Mouse (Mus musculus): ENCODE measurements around the gene Atp6ap1l. TPM values are rescaled to one million over a fixed set of nuclear protein-coding genes. Genes with fewer than 3 reads are reported as not detected.

The Atp6ap1l gene
- total and polyA plus RNA-seq, 3 experiments: 0.57 to 2.3 (median 1.0) TPM

DNA sequence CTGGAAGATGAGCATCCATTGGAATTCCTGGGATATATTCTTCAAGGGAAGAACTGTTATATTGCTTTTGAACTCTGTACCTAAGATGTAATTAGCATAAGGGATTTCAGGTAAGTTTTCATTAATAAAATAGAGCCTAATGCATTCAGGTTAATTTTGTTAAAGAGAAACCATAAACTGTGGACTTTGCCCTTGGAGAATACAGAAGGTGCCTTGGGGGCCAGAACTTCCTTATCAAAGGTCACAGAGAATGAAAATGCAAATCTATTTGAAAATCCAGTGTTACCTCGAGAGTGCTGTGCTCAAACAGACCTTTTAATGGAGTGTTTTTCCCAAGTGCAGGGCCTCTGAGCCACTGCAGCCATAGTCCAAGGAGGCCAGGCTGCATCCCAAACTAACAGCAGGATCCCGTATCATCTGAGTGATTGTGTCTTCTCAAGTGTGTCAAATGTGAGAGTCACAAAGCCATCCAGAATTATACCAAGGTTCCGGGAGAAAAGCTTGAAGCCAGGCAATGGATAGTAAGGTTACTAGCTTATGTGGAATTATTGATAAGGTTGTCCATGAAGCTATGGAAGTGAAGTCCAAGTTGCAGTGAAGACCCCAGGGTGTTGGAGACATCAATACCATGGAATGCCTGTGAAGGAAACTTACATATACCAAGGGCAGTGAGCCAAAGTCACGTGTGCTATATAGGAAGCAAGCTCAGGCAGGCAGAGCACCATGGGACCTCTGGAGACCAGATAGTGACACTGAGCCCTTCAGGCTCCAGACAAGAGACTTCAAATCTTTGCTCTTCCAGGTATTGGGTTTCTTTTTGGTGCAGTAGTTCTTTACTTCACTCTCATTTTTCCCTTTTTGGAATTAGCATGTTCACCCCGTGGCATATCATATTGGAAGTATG is 52.2 kb downstream of the Atp6ap1l start:
- intact Hi-C loops (cut with DNase I): no loop called here
- H3K4me3 ChIP-seq: no peak overlapping the region
- H3K9ac ChIP-seq (ENCODE audit: low read depth, low read length): no peak overlapping the region
- 70% methylated on average over 5 of the region's 5 CpGs for WGBS
- H3K27me3 ChIP-seq (ENCODE audit: control insufficient read depth, insufficient read depth, low read length): no peaks in the 10 kb centered on the region
- no peak overlapping the region for H3K27ac ChIP-seq
- H3K4me1 ChIP-seq (ENCODE audit: control insufficient read depth, insufficient read depth, low read length): no peaks in the 10 kb centered on the region
- no peak for DNase-seq
- TF ChIP-seq CTCF (IDR thresholded peaks at IDR 0.05): no peak
- TF ChIP-seq EP300 (IDR thresholded peaks at IDR 0.05; ENCODE audit: insufficient read depth, low read depth, low read length): no peak
- TF ChIP-seq POLR2A (IDR thresholded peaks at IDR 0.05; ENCODE audit: insufficient read depth, low read depth, low read length): no peak
- no peaks in the 10 kb centered on the region for H3K36me3 ChIP-seq (ENCODE audit: control insufficient read depth, insufficient read depth, low read length)
- H3K79me2 ChIP-seq (replicated peaks; ENCODE audit: control insufficient read depth, insufficient read depth, low read length): no peaks in the 10 kb centered on the region

DNA sequence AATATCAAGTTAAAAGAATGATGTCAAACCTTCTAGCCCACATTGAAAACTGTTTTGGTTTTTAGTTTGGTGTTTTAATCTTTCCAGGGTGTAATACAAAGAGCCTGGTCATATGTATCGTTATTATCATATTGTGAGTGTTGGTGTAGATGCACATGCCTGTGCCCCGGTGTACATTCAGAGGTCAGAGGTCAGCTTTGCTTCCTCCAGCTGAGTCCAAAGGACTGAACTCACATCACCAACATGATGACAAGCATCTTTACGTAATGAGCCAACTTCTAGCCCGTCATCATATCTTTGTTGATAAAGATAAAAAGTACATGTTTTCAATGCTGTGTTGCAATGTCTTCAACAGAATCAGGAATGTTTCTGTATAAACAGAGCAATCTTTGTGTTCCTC is 53.4 kb downstream of the Atp6ap1l start:
- no peak overlapping the region for H3K9ac ChIP-seq (ENCODE audit: low read depth, low read length)
- 65% methylated on average over 4 of the region's 4 CpGs for WGBS
- no peaks in the 10 kb centered on the region for H3K4me1 ChIP-seq (ENCODE audit: control insufficient read depth, insufficient read depth, low read length)
- H3K36me3 ChIP-seq (ENCODE audit: control insufficient read depth, insufficient read depth, low read length): no peaks in the 10 kb centered on the region
- no peaks in the 10 kb centered on the region for H3K27me3 ChIP-seq (ENCODE audit: control insufficient read depth, insufficient read depth, low read length)
- no peak overlapping the region for H3K27ac ChIP-seq
- H3K4me3 ChIP-seq: no peak overlapping the region
- no peak for DNase-seq
- TF ChIP-seq POLR2A (IDR thresholded peaks at IDR 0.05; ENCODE audit: insufficient read depth, low read depth, low read length) (no peak), CTCF (IDR thresholded peaks at IDR 0.05) (no peak), EP300 (IDR thresholded peaks at IDR 0.05; ENCODE audit: insufficient read depth, low read depth, low read length) (no peak)
- intact Hi-C loops (cut with DNase I): no loop called here
- no peaks in the 10 kb centered on the region for H3K79me2 ChIP-seq (replicated peaks; ENCODE audit: control insufficient read depth, insufficient read depth, low read length)

DNA sequence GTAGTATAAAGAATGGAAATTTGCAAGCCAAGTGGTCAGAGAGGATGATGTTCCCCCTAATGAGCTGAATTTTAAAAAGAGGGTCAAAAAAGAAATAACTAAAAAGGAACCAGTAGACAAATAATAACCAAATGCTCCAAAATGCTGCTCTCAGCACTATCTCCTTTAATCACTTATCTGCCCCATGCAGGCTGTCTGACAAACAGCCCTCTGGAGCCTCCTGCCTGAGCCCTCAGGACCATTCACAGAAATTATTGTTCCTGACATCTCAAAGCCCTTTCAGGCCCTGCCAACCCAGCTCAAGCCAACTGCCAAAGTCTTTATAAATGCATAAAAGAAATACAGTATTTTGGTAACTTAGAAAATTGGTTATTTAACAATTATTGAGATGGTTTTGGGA is 61.0 kb downstream of the Atp6ap1l start:
- Histone ChIP-seq H3K4me1 (ENCODE audit: control insufficient read depth, insufficient read depth, low read length) (no peaks in the 10 kb centered on the region), H3K27me3 (ENCODE audit: control insufficient read depth, insufficient read depth, low read length) (peaks cover 1% of the 10 kb centered on the region; the same call in 1 of the 2 replicates), H3K27ac (no peak overlapping the region), H3K36me3 (ENCODE audit: control insufficient read depth, insufficient read depth, low read length) (no peaks in the 10 kb centered on the region), H3K9ac (ENCODE audit: low read depth, low read length) (no peak overlapping the region), H3K79me2 (replicated peaks; ENCODE audit: control insufficient read depth, insufficient read depth, low read length) (no peaks in the 10 kb centered on the region), H3K4me3 (no peak overlapping the region)
- intact Hi-C loops (cut with DNase I): loop anchor here (5.0 kb wide), 2 partner anchors 327 to 1297 kb away; no protein-coding TSS in a partner anchor
- TF ChIP-seq CTCF (IDR thresholded peaks at IDR 0.05): no peak
- TF ChIP-seq EP300 (IDR thresholded peaks at IDR 0.05; ENCODE audit: insufficient read depth, low read depth, low read length): no peak
- TF ChIP-seq POLR2A (IDR thresholded peaks at IDR 0.05; ENCODE audit: insufficient read depth, low read depth, low read length): no peak
- no peak for DNase-seq

DNA sequence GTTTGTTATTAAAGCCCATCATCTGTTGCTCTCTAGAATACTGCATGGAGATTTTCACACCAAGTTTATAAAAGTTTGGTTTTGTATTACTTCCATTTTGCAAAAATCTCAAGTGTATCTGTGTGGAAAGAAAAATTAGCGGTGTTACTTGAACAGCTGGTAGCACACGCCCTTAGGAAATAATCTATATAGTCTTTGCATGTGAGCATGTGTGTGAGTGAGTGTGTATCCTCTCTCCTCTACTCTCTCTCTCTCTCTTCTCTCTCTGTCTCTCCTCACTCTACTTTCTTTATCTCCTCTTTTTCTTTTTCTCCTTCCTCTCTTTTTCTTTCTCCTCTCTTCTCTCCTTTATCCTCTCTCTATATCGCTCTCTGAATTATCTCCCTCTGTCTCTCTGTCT is 61.7 kb downstream of the Atp6ap1l start:
- TF ChIP-seq POLR2A (IDR thresholded peaks at IDR 0.05; ENCODE audit: insufficient read depth, low read depth, low read length) (no peak), EP300 (IDR thresholded peaks at IDR 0.05; ENCODE audit: insufficient read depth, low read depth, low read length) (no peak), CTCF (IDR thresholded peaks at IDR 0.05) (no peak)
- H3K79me2 ChIP-seq (replicated peaks; ENCODE audit: control insufficient read depth, insufficient read depth, low read length): no peaks in the 10 kb centered on the region
- H3K27ac ChIP-seq: no peak overlapping the region
- H3K4me3 ChIP-seq: no peak overlapping the region
- H3K9ac ChIP-seq (ENCODE audit: low read depth, low read length): no peak overlapping the region
- intact Hi-C loops (cut with DNase I): loop anchor here (5.0 kb wide), 2 partner anchors 326 to 1296 kb away; no protein-coding TSS in a partner anchor
- WGBS: 89% methylated on average over 3 of the region's 3 CpGs
- no peak for DNase-seq
- no peaks in the 10 kb centered on the region for H3K4me1 ChIP-seq (ENCODE audit: control insufficient read depth, insufficient read depth, low read length)
- peaks cover 1% of the 10 kb centered on the region; the same call in 1 of the 2 replicates for H3K27me3 ChIP-seq (ENCODE audit: control insufficient read depth, insufficient read depth, low read length)
- no peaks in the 10 kb centered on the region for H3K36me3 ChIP-seq (ENCODE audit: control insufficient read depth, insufficient read depth, low read length)

DNA sequence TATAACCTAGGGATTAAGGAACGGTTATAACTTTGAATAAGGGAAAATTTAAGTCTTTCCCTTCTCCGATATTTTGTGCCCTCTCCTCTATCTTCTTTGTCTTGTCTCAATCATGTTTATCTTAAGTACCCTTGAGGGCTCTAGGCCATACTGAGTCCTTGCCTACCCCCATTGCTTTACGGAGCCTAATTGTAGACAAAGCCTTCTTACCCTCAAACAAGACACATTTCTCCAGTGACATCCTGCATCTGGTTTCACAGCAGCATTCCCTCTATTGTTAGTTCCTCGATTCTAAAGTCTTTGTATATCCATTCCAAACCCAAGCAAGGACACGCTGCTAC is 64.0 kb downstream of the Atp6ap1l start:
- no peak overlapping the region for H3K4me3 ChIP-seq
- H3K79me2 ChIP-seq (replicated peaks; ENCODE audit: control insufficient read depth, insufficient read depth, low read length): no peaks in the 10 kb centered on the region
- TF ChIP-seq CTCF (IDR thresholded peaks at IDR 0.05) (no peak), EP300 (IDR thresholded peaks at IDR 0.05; ENCODE audit: insufficient read depth, low read depth, low read length) (no peak), POLR2A (IDR thresholded peaks at IDR 0.05; ENCODE audit: insufficient read depth, low read depth, low read length) (no peak)
- 48% methylated on average over 5 of the region's 5 CpGs for WGBS
- H3K9ac ChIP-seq (ENCODE audit: low read depth, low read length): no peak overlapping the region
- intact Hi-C loops (cut with DNase I): loop anchor here (1.0 to 5.0 kb wide), 4 partner anchors 324 to 1294 kb away; no protein-coding TSS in a partner anchor
- H3K27ac ChIP-seq: no peak overlapping the region
- H3K36me3 ChIP-seq (ENCODE audit: control insufficient read depth, insufficient read depth, low read length): no peaks in the 10 kb centered on the region
- no peaks in the 10 kb centered on the region for H3K4me1 ChIP-seq (ENCODE audit: control insufficient read depth, insufficient read depth, low read length)
- DNase-seq: no peak
- peaks cover 1% of the 10 kb centered on the region; the same call in 1 of the 2 replicates for H3K27me3 ChIP-seq (ENCODE audit: control insufficient read depth, insufficient read depth, low read length)
